Mouse (Mus musculus) C2C12 (cell line): ENCODE results near the gene Vmn1r72. TPM values are rescaled to one million over a fixed set of nuclear protein-coding genes. Genes with fewer than 3 reads are reported as not detected.
"Not testable (repeated sequence)": the region's sequence is repeated elsewhere in the genome, so short reads cannot be mapped to it uniquely, and the experiment has no call there.

Experiments
- H3K27me3 ChIP-seq: one replicate; pipeline ENCODE4 v1.6.1; 2011; ENCODE audit not compliant: control insufficient read depth, insufficient read depth, insufficient read length
- H3K36me3 ChIP-seq: one replicate; pipeline ENCODE4 v1.6.1; 2011; ENCODE audit not compliant: control insufficient read depth, insufficient read depth
- H3K4me3 ChIP-seq: one replicate; pipeline ENCODE4 v1.5.1; 2011; ENCODE audit warnings: mild to moderate bottlenecking, control low read depth; ENCODE audit not compliant: poor library complexity, insufficient read depth, severe bottlenecking
- H3K79me2 ChIP-seq: one replicate; pipeline ENCODE4 v1.6.1; 2011; ENCODE audit not compliant: control insufficient read depth, insufficient read depth
- H3K79me3 ChIP-seq: one replicate; pipeline ENCODE4 v1.6.1; 2011; ENCODE audit warnings: low read depth, control low read depth
- H3ac ChIP-seq: one replicate; pipeline ENCODE3; 2011; ENCODE audit warnings: low read depth; ENCODE audit not compliant: control insufficient read depth, insufficient read length
- long read RNA-seq, 2 experiments: library from polyadenylated mRNA; unstranded; transcript quantifications; one replicate each; pipeline ENCODE4 v2.0.0; 2019 to 2020
- polyA plus RNA-seq: library from polyadenylated mRNA; unstranded; fragments of >200 nt; fragmentation: generic; extraction: Trizol; gene quantifications from one replicate; pipeline ENCODE4 v1.2.1, GENCODE M21; 2012; ENCODE audit warnings: missing spikeins

The Vmn1r72 gene
- polyA plus RNA-seq, result not detected
- long read RNA-seq, experiment 1, result 0 reads
- long read RNA-seq, experiment 2, result 0 reads

DNA sequence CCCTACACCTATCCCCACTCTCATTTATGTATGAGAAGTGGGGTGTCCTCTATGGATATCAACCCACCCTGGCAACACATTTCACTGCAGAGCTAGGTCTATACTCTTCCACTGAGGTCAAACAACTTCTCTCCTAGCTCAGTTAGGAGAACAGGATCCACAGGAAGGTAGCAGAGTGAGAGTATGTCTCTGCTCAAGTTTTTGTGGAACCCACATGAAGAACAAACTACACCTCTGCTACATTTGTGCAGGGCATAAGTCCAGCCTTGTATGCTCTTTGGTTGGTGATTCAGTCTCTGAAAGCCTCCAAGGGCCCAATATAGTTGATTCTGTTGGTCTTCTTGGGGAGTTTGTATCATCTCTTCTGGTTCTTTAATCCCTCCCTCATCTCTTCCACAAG is at the start of gene Vmn1r72:
TSS of gene Vmn1r72 (minus strand) at position 101 of the 400 bp plus-strand sequence.
- not testable (repeated sequence) for H3K4me3 ChIP-seq, H3K27me3 ChIP-seq, H3ac ChIP-seq, H3K79me3 ChIP-seq, H3K79me2 ChIP-seq, H3K36me3 ChIP-seq

DNA sequence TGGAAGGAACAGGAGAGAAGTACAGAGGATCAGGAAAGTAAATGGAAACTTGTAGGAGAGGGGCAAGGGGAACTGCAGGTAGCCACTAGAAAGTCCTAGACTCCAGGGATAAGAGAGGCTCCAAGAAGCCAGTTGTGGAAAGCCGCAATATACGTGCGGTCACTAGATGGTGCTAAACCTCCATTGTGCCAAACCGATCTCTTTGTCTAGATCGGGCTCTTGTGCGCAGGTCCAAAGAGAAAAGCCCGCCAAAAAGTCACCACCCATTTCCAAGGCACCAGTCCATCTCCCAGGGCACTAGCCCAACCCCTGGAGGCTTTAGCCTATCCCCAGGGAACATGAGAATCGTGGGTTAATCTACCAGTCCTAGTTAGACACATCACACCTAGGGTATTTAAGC is 62.9 kb downstream of the Vmn1r72 start:
- H3K27me3 ChIP-seq, H3K79me3 ChIP-seq, H3K4me3 ChIP-seq, H3K79me2 ChIP-seq, H3K36me3 ChIP-seq, H3ac ChIP-seq: not testable (repeated sequence)

Other genes with a start within 250 kb of the Vmn1r72 start
- 0.05 TPM for gene Zscan4-ps2, start 165.8 kb downstream of the Vmn1r72 start, polyA plus RNA-seq
- gene Zscan4-ps3, start 70.8 kb downstream of the Vmn1r72 start, polyA plus RNA-seq, result 0.08 TPM
- gene Vmn1r73, start 50.1 kb upstream of the Vmn1r72 start, polyA plus RNA-seq, result not detected
- gene Vmn1r74, start 153.8 kb upstream of the Vmn1r72 start, polyA plus RNA-seq, result not detected
- not detected for gene Vmn1r75, start 194.5 kb upstream of the Vmn1r72 start, polyA plus RNA-seq